Mouse (Mus musculus): ENCODE results near the gene Ifnz. TPM values are rescaled to one million over a fixed set of nuclear protein-coding genes. Genes with fewer than 3 reads are reported as not detected.
"Not testable (repeated sequence)": the region's sequence is repeated elsewhere in the genome, so short reads cannot be mapped to it uniquely, and the experiment has no call there.

The Ifnz gene
- polyA plus RNA-seq, 1 experiment from 2014 or later: 0.61 TPM

- no CpG with 5 or more reads among the region's 34 CpGs for WGBS
- DNase-seq (ENCODE audit: low spot score); ATAC-seq; H3K27ac ChIP-seq (ENCODE audit: low read length); H3K9me3 ChIP-seq (ENCODE audit: low read length); H3K27me3 ChIP-seq (replicated peaks; ENCODE audit: insufficient read depth, low read length); H3K4me3 ChIP-seq (ENCODE audit: low read depth, low read length); H3K9ac ChIP-seq (replicated peaks; ENCODE audit: low read depth); H3K4me2 ChIP-seq (replicated peaks; ENCODE audit: low read depth, low read length); H3K4me1 ChIP-seq (ENCODE audit: insufficient read depth, low read depth, low read length); H3K36me3 ChIP-seq (ENCODE audit: insufficient read depth, low read length): not testable (repeated sequence)
- peak; percentile 43 for TF ChIP-seq CTCF (IDR thresholded peaks at IDR 0.05)
These were observed 23.8 kb downstream of the Ifnz start for GRCm38 (mm10) chr4:88805761-88806160.

DNA sequence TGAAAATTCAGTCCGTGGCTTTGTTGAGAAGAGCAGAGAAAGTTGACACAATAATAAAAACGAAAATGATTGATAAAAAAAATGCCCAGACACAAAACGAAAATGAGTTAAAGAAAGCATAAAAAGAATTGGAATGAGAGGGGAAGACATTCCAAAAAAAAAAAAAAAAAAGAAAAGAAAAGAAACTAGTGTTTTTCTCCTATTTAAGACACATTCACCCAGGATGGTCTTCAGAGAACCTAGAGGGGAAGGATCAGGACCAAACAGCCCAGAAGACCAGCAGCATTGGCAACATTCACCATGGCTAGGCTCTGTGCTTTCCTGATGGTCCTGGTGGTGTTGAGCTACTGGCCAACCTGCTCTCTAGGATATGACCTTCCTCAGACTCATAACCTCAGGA, 34.0 kb downstream of the Ifnz start, which contains the start of gene Ifna7:
Gene Ifna7 (plus strand): TSS at position 301 of the 400 bp plus-strand sequence.
- H3K27me3 ChIP-seq (replicated peaks; ENCODE audit: insufficient read depth, low read length): no peaks in the 10 kb centered on the region
- no peak for ATAC-seq
- 43% methylated on average over 3 of the region's 3 CpGs for WGBS
- H3K4me2 ChIP-seq (replicated peaks; ENCODE audit: low read depth, low read length): no peak within 1 kb of the TSS
- H3K36me3 ChIP-seq (ENCODE audit: insufficient read depth, low read length): no peaks in the 10 kb centered on the region
- no peak within 1 kb of the TSS for H3K4me3 ChIP-seq (ENCODE audit: low read depth, low read length)
- H3K9ac ChIP-seq (replicated peaks; ENCODE audit: low read depth): no peak within 1 kb of the TSS
- no peak within 1 kb of the TSS for H3K27ac ChIP-seq (ENCODE audit: low read length)
- DNase-seq (ENCODE audit: low spot score): no peak
- H3K4me1 ChIP-seq (ENCODE audit: insufficient read depth, low read depth, low read length): no peaks in the 10 kb centered on the region
- no peak for TF ChIP-seq CTCF (IDR thresholded peaks at IDR 0.05)
- TF ChIP-seq EP300 (IDR thresholded peaks at IDR 0.05): no peak
- H3K9me3 ChIP-seq (ENCODE audit: low read length): no peaks in the 10 kb centered on the region

DNA sequence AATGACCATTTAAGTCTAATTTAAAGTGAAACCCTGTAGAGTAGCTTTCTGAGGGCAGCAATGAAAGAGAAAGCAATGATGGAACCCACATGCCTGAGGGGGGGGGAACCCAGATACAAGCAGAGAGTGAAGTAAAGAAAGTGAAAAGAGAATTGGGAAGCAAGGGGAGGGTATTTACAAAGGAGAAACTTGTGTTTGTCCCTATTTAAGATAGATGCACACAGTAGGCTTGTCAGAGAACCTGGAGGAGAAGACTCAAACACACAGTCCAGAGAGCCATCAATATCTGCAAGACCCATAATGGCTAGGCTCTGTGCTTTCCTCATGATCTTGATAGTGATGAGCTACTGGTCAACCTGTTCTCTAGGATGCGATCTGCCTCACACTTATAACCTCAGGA, 37.7 kb downstream of the Ifnz start, which contains the start of gene Ifna11:
Gene Ifna11 (plus strand): TSS at position 301 of the 400 bp plus-strand sequence.
- WGBS: 81% methylated on average over 1 of the region's 1 CpGs

DNA sequence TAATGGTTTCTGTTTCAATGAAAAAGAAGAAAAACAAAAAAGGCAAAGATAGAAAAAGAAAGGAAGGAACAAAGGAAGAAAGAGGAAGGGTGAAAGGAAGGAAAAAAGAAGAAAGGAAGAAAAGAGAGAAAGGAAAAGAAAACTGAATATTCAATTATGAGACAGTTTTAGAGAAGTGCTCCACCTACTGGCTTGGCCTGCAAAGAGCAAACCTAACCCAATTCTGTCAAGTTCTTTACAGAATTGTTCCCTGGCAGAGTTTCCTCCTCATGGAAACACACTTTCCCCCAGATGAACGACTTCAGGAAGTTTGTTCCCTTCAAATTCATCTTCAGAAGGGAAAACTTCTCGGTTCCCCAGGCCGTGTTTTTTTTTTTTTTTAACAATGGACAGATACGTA, 41.1 kb downstream of the Ifnz start:
- no peak for ATAC-seq

More for the DNA sequence above, 37.7 kb downstream of the Ifnz start, which contains the start of gene Ifna11:
- Histone ChIP-seq H3K4me2 (replicated peaks; ENCODE audit: low read depth, low read length) (no peak within 1 kb of the TSS), H3K27me3 (replicated peaks; ENCODE audit: insufficient read depth, low read length) (no peaks in the 10 kb centered on the region), H3K4me1 (ENCODE audit: insufficient read depth, low read depth, low read length) (no peaks in the 10 kb centered on the region), H3K27ac (ENCODE audit: low read length) (no peak within 1 kb of the TSS), H3K9me3 (ENCODE audit: low read length) (no peaks in the 10 kb centered on the region), H3K4me3 (ENCODE audit: low read depth, low read length) (no peak within 1 kb of the TSS), H3K9ac (replicated peaks; ENCODE audit: low read depth) (no peak within 1 kb of the TSS), H3K36me3 (ENCODE audit: insufficient read depth, low read length) (no peaks in the 10 kb centered on the region)
- no peak for DNase-seq (ENCODE audit: low spot score)
- no peak for ATAC-seq
- no peak for TF ChIP-seq CTCF (IDR thresholded peaks at IDR 0.05)
- no peak for TF ChIP-seq EP300 (IDR thresholded peaks at IDR 0.05)

DNA sequence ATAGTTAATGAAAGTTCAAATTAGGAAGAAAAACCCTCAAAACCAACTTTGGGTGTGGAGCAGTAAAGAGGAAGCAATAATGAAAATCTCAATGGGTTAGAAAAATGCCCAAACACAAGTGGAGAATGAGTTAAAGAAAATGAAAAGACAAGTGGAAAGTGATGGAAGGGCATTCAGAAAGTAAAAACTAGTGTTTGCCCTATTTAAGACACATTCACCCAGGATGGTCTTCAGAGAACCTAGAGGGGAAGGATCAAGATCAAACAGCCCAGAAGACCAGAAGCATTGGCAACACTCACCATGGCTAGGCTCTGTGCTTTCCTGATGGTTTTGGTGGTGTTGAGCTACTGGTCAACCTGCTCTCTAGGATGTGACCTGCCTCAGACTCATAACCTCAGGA, 45.2 kb downstream of the Ifnz start, which contains the start of gene Ifna6:
Gene Ifna6 (plus strand): TSS at position 301 of the 400 bp plus-strand sequence.
- H3K36me3 ChIP-seq (ENCODE audit: insufficient read depth, low read length); DNase-seq (ENCODE audit: low spot score); H3K4me1 ChIP-seq (ENCODE audit: insufficient read depth, low read depth, low read length); H3K4me2 ChIP-seq (replicated peaks; ENCODE audit: low read depth, low read length); ATAC-seq; H3K9me3 ChIP-seq (ENCODE audit: low read length); H3K9ac ChIP-seq (replicated peaks; ENCODE audit: low read depth); H3K27ac ChIP-seq (ENCODE audit: low read length); H3K4me3 ChIP-seq (ENCODE audit: low read depth, low read length); H3K27me3 ChIP-seq (replicated peaks; ENCODE audit: insufficient read depth, low read length): not testable (repeated sequence)

More for the DNA sequence above, 41.1 kb downstream of the Ifnz start:
- no peaks in the 10 kb centered on the region for H3K4me1 ChIP-seq (ENCODE audit: insufficient read depth, low read depth, low read length)
- no peaks in the 10 kb centered on the region for H3K36me3 ChIP-seq (ENCODE audit: insufficient read depth, low read length)
- TF ChIP-seq CTCF (IDR thresholded peaks at IDR 0.05) (peak; percentile 61), EP300 (IDR thresholded peaks at IDR 0.05) (no peak)
- no peak overlapping the region for H3K9ac ChIP-seq (replicated peaks; ENCODE audit: low read depth)
- H3K27ac ChIP-seq (ENCODE audit: low read length): no peak overlapping the region
- no peak overlapping the region for H3K4me3 ChIP-seq (ENCODE audit: low read depth, low read length)
- WGBS: 21% methylated on average over 4 of the region's 4 CpGs
- no peaks in the 10 kb centered on the region for H3K27me3 ChIP-seq (replicated peaks; ENCODE audit: insufficient read depth, low read length)
- no peaks in the 10 kb centered on the region for H3K9me3 ChIP-seq (ENCODE audit: low read length)
- no peak overlapping the region for H3K4me2 ChIP-seq (replicated peaks; ENCODE audit: low read depth, low read length)
- DNase-seq (ENCODE audit: low spot score): peak; percentile 31

- H3K4me3 ChIP-seq (ENCODE audit: low read depth, low read length): no peak overlapping the region
- no peak overlapping the region for H3K9ac ChIP-seq (replicated peaks; ENCODE audit: low read depth)
- peak; percentile 54 for TF ChIP-seq CTCF (IDR thresholded peaks at IDR 0.05)
- no peak for TF ChIP-seq EP300 (IDR thresholded peaks at IDR 0.05)
- DNase-seq (ENCODE audit: low spot score) (peak; percentile 55), ATAC-seq (no peak)
- no peaks in the 10 kb centered on the region for H3K36me3 ChIP-seq (ENCODE audit: insufficient read depth, low read length)
- H3K9me3 ChIP-seq (ENCODE audit: low read length): no peaks in the 10 kb centered on the region
- H3K4me2 ChIP-seq (replicated peaks; ENCODE audit: low read depth, low read length): no peak overlapping the region
- no peaks in the 10 kb centered on the region for H3K4me1 ChIP-seq (ENCODE audit: insufficient read depth, low read depth, low read length)
- no peaks in the 10 kb centered on the region for H3K27me3 ChIP-seq (replicated peaks; ENCODE audit: insufficient read depth, low read length)
- 22% methylated on average over 4 of the region's 4 CpGs for WGBS
- H3K27ac ChIP-seq (ENCODE audit: low read length): no peak overlapping the region
These were observed 48.6 kb downstream of the Ifnz start for GRCm38 (mm10) chr4:88830523-88830922.

Other genes with a start within 250 kb of the Ifnz start
- not detected in 2 replicates for gene Ifna15, start 223.9 kb upstream of the Ifnz start, polyA plus RNA-seq (2015; fragmentation: Nextera tagmentation; extraction: Ambion mirVana)
- not detected in 2 replicates for gene Ifna14, start 210.3 kb upstream of the Ifnz start, polyA plus RNA-seq (2015; fragmentation: Nextera tagmentation; extraction: Ambion mirVana)
- not detected in 2 replicates for gene Ifna9, start 189.7 kb upstream of the Ifnz start, polyA plus RNA-seq (2015; fragmentation: Nextera tagmentation; extraction: Ambion mirVana)
- not detected in 2 replicates for gene Ifna12, start 178.8 kb upstream of the Ifnz start, polyA plus RNA-seq (2015; fragmentation: Nextera tagmentation; extraction: Ambion mirVana)
- not detected in 2 replicates for gene C87499, start 147.7 kb upstream of the Ifnz start, polyA plus RNA-seq (2015; fragmentation: Nextera tagmentation; extraction: Ambion mirVana)
- gene Ifna13, start 137.7 kb upstream of the Ifnz start, polyA plus RNA-seq (2015; fragmentation: Nextera tagmentation; extraction: Ambion mirVana): not detected in 2 replicates
- not detected in 2 replicates for gene Ifna16, start 105.2 kb upstream of the Ifnz start, polyA plus RNA-seq (2015; fragmentation: Nextera tagmentation; extraction: Ambion mirVana)
- gene Ifna2, start 98.2 kb upstream of the Ifnz start, polyA plus RNA-seq (2015; fragmentation: Nextera tagmentation; extraction: Ambion mirVana): not detected in 2 replicates
- not detected in 2 replicates for gene Ifnab, start 90.8 kb upstream of the Ifnz start, polyA plus RNA-seq (2015; fragmentation: Nextera tagmentation; extraction: Ambion mirVana)
- 0.19 TPM in 1 of 2 replicates, not detected in the other for gene Gm26566, start 60.3 kb upstream of the Ifnz start, polyA plus RNA-seq (2015; fragmentation: Nextera tagmentation; extraction: Ambion mirVana)
- gene Klhl9, start 59.7 kb upstream of the Ifnz start, polyA plus RNA-seq (2015; fragmentation: Nextera tagmentation; extraction: Ambion mirVana): 54.1 and 59.7 TPM in 2 replicates
- not detected in 2 replicates for gene Gm13271, start 27.3 kb upstream of the Ifnz start, polyA plus RNA-seq (2015; fragmentation: Nextera tagmentation; extraction: Ambion mirVana)
- 0.38 and 0.44 TPM in 2 replicates for gene Gm13283, start 22.0 kb upstream of the Ifnz start, polyA plus RNA-seq (2015; fragmentation: Nextera tagmentation; extraction: Ambion mirVana)
- 0.40 TPM in 1 of 2 replicates, not detected in the other for gene Gm13290, start 8.3 kb upstream of the Ifnz start, polyA plus RNA-seq (2015; fragmentation: Nextera tagmentation; extraction: Ambion mirVana)
- gene Gm13289, start 5.2 kb upstream of the Ifnz start, polyA plus RNA-seq (2015; fragmentation: Nextera tagmentation; extraction: Ambion mirVana): not detected in 2 replicates
- not detected in 2 replicates for gene Gm13272, start 2.3 kb upstream of the Ifnz start, polyA plus RNA-seq (2015; fragmentation: Nextera tagmentation; extraction: Ambion mirVana)
- 0.30 TPM in 1 of 2 replicates, not detected in the other for gene Gm13276, start 3.6 kb downstream of the Ifnz start, polyA plus RNA-seq (2015; fragmentation: Nextera tagmentation; extraction: Ambion mirVana)
- not detected in 2 replicates for gene Gm13277, start 6.5 kb downstream of the Ifnz start, polyA plus RNA-seq (2015; fragmentation: Nextera tagmentation; extraction: Ambion mirVana)
- gene Gm13278, start 9.4 kb downstream of the Ifnz start, polyA plus RNA-seq (2015; fragmentation: Nextera tagmentation; extraction: Ambion mirVana): not detected in 2 replicates
- gene Gm13275, start 12.4 kb downstream of the Ifnz start, polyA plus RNA-seq (2015; fragmentation: Nextera tagmentation; extraction: Ambion mirVana): not detected in 2 replicates
- not detected in 2 replicates for gene Gm13279, start 15.3 kb downstream of the Ifnz start, polyA plus RNA-seq (2015; fragmentation: Nextera tagmentation; extraction: Ambion mirVana)
- gene Gm13285, start 17.5 kb downstream of the Ifnz start, polyA plus RNA-seq (2015; fragmentation: Nextera tagmentation; extraction: Ambion mirVana): 1.8 and 2.4 TPM in 2 replicates
- not detected in 2 replicates for gene Gm13287, start 21.1 kb downstream of the Ifnz start, polyA plus RNA-seq (2015; fragmentation: Nextera tagmentation; extraction: Ambion mirVana)
- 0.05 TPM in 1 of 2 replicates, not detected in the other for gene Gm13288, start 23.4 kb downstream of the Ifnz start, polyA plus RNA-seq (2015; fragmentation: Nextera tagmentation; extraction: Ambion mirVana)
- gene Ifna7, start 34.1 kb downstream of the Ifnz start, polyA plus RNA-seq (2015; fragmentation: Nextera tagmentation; extraction: Ambion mirVana): not detected in 2 replicates
- gene Ifna11, start 37.8 kb downstream of the Ifnz start, polyA plus RNA-seq (2015; fragmentation: Nextera tagmentation; extraction: Ambion mirVana): not detected in 2 replicates
- not detected in 2 replicates for gene Ifna6, start 45.3 kb downstream of the Ifnz start, polyA plus RNA-seq (2015; fragmentation: Nextera tagmentation; extraction: Ambion mirVana)
- not detected in 2 replicates for gene Ifna5, start 53.4 kb downstream of the Ifnz start, polyA plus RNA-seq (2015; fragmentation: Nextera tagmentation; extraction: Ambion mirVana)
- gene Ifna4, start 59.7 kb downstream of the Ifnz start, polyA plus RNA-seq (2015; fragmentation: Nextera tagmentation; extraction: Ambion mirVana): not detected in 2 replicates
- not detected in 2 replicates for gene Ifna1, start 68.0 kb downstream of the Ifnz start, polyA plus RNA-seq (2015; fragmentation: Nextera tagmentation; extraction: Ambion mirVana)
- gene Ifne, start 98.1 kb downstream of the Ifnz start, polyA plus RNA-seq (2015; fragmentation: Nextera tagmentation; extraction: Ambion mirVana): not detected in 2 replicates

Measured in lung, postnatal 0 days (tissue).